Mouse (Mus musculus) effector memory CD4-positive, alpha-beta T cell, adult 7 months (primary cell): ENCODE data around the gene Cdc37l1. TPM values are rescaled to one million over a fixed set of nuclear protein-coding genes. Genes with fewer than 3 reads are reported as not detected.

ENCODE experiments used
- polyA plus RNA-seq: library from polyadenylated mRNA; unstranded; fragments of 100-300 nt; shearing (Covaris generic); gene quantifications from one replicate; pipeline ENCODE4 v1.2.1, GENCODE M21; 2017

The Cdc37l1 gene
- 55.3 TPM for polyA plus RNA-seq

GRCm38 (mm10) chr19:28990194-28990589 lies at the start of gene Cdc37l1:
Cdc37l1 (plus strand) TSS chr19:28990352.

GRCm38 (mm10) chr19:28963842-28964551 lies 26.2 kb upstream of the Cdc37l1 start, which contains the start of gene Plpp6:
Plpp6 (plus strand) TSS chr19:28963953.

GRCm38 (mm10) chr19:28967652-28968051 lies 22.5 kb upstream of the Cdc37l1 start, which contains the start of gene 4430402I18Rik:
4430402I18Rik (minus strand) TSS chr19:28967800.

GRCm38 (mm10) chr19:29047334-29048170 lies 57.4 kb downstream of the Cdc37l1 start, which contains the start of gene Ak3:
Ak3 (minus strand) TSS chr19:29047961.

Other genes with a start within 250 kb of the Cdc37l1 start
- 0.49 TPM for gene Slc1a1, start 155.3 kb upstream of the Cdc37l1 start, polyA plus RNA-seq
- gene Plpp6, start 26.4 kb upstream of the Cdc37l1 start, polyA plus RNA-seq = 22.8 TPM
- gene 4430402I18Rik, start 22.6 kb upstream of the Cdc37l1 start, polyA plus RNA-seq = 0.37 TPM
- gene Ak3, start 57.6 kb downstream of the Cdc37l1 start, polyA plus RNA-seq = 18.6 TPM
- gene Rcl1, start 111.0 kb downstream of the Cdc37l1 start, polyA plus RNA-seq = 79.9 TPM